Mouse (Mus musculus) G1E (cell line): ENCODE results near the gene Tnik. TPM values are rescaled to one million over a fixed set of nuclear protein-coding genes. Genes with fewer than 3 reads are reported as not detected.

ENCODE experiments used
- ATAC-seq: 2 replicates; pipeline ENCODE4 v1.8.0; 2016; ENCODE audit warnings: mild to moderate bottlenecking; ENCODE audit not compliant: insufficient number of reproducible peaks, poor library complexity, low FRiP score, severe bottlenecking; ENCODE audit errors: extremely low read depth
- DNase-seq: peaks from one replicate; pipeline ENCODE4 v3.0.0; 2012; ENCODE audit warnings: low spot score
- H3K27me3 ChIP-seq: 2 replicates; pipeline ENCODE4 v1.6.1; 2012; ENCODE audit warnings: mild to moderate bottlenecking, low read length, inconsistent platforms; ENCODE audit not compliant: insufficient read depth
- H3K36me3 ChIP-seq: replicated peaks from 2 replicates; pipeline ENCODE3; 2012; ENCODE audit warnings: mild to moderate bottlenecking, inconsistent platforms
- H3K4me1 ChIP-seq: 2 replicates; pipeline ENCODE4 v1.6.1; 2012; ENCODE audit warnings: low read depth, low read length, inconsistent platforms, mixed read lengths; ENCODE audit not compliant: insufficient read depth
- H3K4me3 ChIP-seq: 2 replicates; pipeline ENCODE4 v1.5.1; 2012; ENCODE audit warnings: low read depth, mild to moderate bottlenecking, inconsistent platforms, low read length, moderate library complexity, mixed read lengths
- H3K9me3 ChIP-seq: replicated peaks from 2 replicates; pipeline ENCODE4 v1.6.1; 2012; ENCODE audit warnings: inconsistent platforms
- CTCF ChIP-seq: IDR thresholded peaks from 2 replicates; pipeline ENCODE4 v1.5.1; 2012; ENCODE audit warnings: low read depth, low read length, inconsistent platforms, mixed read lengths
- GATA1 ChIP-seq: IDR thresholded peaks from 2 replicates; pipeline ENCODE4 v1.6.1; 2012; ENCODE audit warnings: borderline replicate concordance, low read length, inconsistent platforms, mixed read lengths
- GATA2 ChIP-seq: IDR thresholded peaks from 2 replicates; pipeline ENCODE4 v1.6.1; 2012; ENCODE audit warnings: low read depth, low read length, inconsistent platforms, borderline replicate concordance
- POLR2AphosphoS5 ChIP-seq: IDR thresholded peaks from 2 replicates; pipeline ENCODE4 v1.6.1; 2012; ENCODE audit warnings: low read depth, low read length, inconsistent platforms; ENCODE audit not compliant: insufficient replicate concordance
- TAL1 ChIP-seq: conservative IDR thresholded peaks from 2 replicates; pipeline ENCODE4 v1.6.1; 2012; ENCODE audit warnings: low read depth, low read length, inconsistent platforms, mixed read lengths
- polyA plus RNA-seq: library from polyadenylated mRNA; stranded (reverse); fragments of >175 nt; gene quantifications from 2 replicates; pipeline ENCODE4 v1.2.3, GENCODE M21; 2012
- total RNA-seq, 2 experiments: library from RNA; stranded (forward) in 1 of 2; stranded (reverse) in 1 of 2; fragments of 200-1000 nt in 1 of 2; fragments of >200 nt in 1 of 2; fragmentation: Nextera tagmentation in 1 of 2; gene quantifications; 2 replicates each; pipeline ENCODE4 v1.2.3; 2014 to 2017

Gene Tnik
- total and polyA plus RNA-seq, 3 experiments, result 0.69 to 4.6 (median 1.1) TPM

DNA sequence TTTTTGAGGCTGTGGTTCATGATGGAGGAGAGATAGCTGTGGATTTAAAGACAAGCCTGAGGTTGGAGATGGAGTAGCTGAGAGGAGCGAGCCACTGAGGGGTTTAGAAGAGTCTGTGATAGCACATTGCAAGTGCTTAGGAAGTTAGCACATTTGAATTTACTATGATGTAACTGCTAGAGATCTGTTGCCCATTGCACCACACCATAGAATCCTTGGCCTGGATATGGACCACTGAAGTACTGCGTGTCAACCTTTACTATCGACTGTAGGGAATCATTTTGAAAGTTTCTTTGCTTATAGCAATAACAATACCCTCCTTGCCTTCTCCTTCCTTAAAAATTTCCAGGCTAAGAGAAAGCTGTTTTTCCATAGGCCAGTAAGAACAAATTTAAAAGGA, 80.2 kb downstream of the Tnik start:
- no peaks in the 10 kb centered on the region for H3K27me3 ChIP-seq
- ATAC-seq, result no peak
- no peak for DNase-seq
- no peak for TF ChIP-seq GATA2
- no peak for TF ChIP-seq TAL1
- no peak for TF ChIP-seq GATA1
- no peak for TF ChIP-seq CTCF
- no peak for TF ChIP-seq POLR2AphosphoS5
- no peak overlapping the region for H3K4me3 ChIP-seq
- no peaks in the 10 kb centered on the region for H3K4me1 ChIP-seq
- no peaks in the 10 kb centered on the region for H3K9me3 ChIP-seq
- no peaks in the 10 kb centered on the region for H3K36me3 ChIP-seq

DNA sequence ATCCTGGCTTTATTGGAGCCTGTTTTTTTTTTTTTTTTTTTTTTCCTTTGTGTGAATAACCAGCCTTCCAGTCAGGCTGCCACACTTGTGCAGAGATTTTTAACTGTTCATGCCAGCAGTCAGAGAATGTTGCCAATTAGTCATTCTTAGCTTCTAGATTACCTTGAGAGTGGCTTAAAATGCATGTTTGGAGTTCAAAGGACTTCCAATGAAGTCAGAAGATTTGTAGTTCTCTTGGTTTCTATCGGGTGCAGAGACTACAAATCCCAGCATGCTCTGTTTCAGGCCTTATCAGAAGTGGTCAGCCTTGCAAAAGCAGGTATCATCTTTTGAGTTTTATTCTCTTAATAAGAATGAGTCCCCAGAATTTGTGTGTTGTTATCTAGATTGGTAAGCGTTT, 80.6 kb downstream of the Tnik start:
- TF ChIP-seq GATA1 (no peak), POLR2AphosphoS5 (no peak), CTCF (no peak), TAL1 (no peak), GATA2 (no peak)
- Histone ChIP-seq H3K27me3 (no peaks in the 10 kb centered on the region), H3K4me3 (no peak overlapping the region), H3K4me1 (no peaks in the 10 kb centered on the region), H3K9me3 (no peaks in the 10 kb centered on the region), H3K36me3 (no peaks in the 10 kb centered on the region)
- ATAC-seq (no peak), DNase-seq (no peak)

- no peaks in the 10 kb centered on the region for H3K4me1 ChIP-seq
- no peak for ATAC-seq
- no peaks in the 10 kb centered on the region for H3K9me3 ChIP-seq
- no peaks in the 10 kb centered on the region for H3K27me3 ChIP-seq
- TF ChIP-seq GATA1 (no peak), POLR2AphosphoS5 (no peak), CTCF (no peak), GATA2 (no peak), TAL1 (no peak)
- no peaks in the 10 kb centered on the region for H3K36me3 ChIP-seq
- DNase-seq, result no peak
- H3K4me3 ChIP-seq, result no peak overlapping the region
Observed at GRCm38 (mm10) chr3:28345446-28345845, 82.4 kb downstream of the Tnik start.

- Histone ChIP-seq H3K4me3 (no peak overlapping the region), H3K4me1 (no peaks in the 10 kb centered on the region), H3K27me3 (no peaks in the 10 kb centered on the region), H3K9me3 (no peaks in the 10 kb centered on the region), H3K36me3 (no peaks in the 10 kb centered on the region)
- no peak for TF ChIP-seq CTCF
- TF ChIP-seq TAL1, result no peak
- no peak for TF ChIP-seq POLR2AphosphoS5
- no peak for TF ChIP-seq GATA2
- TF ChIP-seq GATA1, result no peak
- ATAC-seq, result no peak
- DNase-seq, result no peak
Observed at GRCm38 (mm10) chr3:28345961-28346360, 82.9 kb downstream of the Tnik start.

GRCm38 (mm10) chr3:28346476-28346875, 83.5 kb downstream of the Tnik start:
- TF ChIP-seq GATA2, result no peak
- TF ChIP-seq TAL1, result no peak
- TF ChIP-seq GATA1, result no peak
- no peak for TF ChIP-seq CTCF
- no peak for TF ChIP-seq POLR2AphosphoS5
- DNase-seq (no peak), ATAC-seq (no peak)
- Histone ChIP-seq H3K4me3 (no peak overlapping the region), H3K27me3 (no peaks in the 10 kb centered on the region), H3K9me3 (no peaks in the 10 kb centered on the region), H3K4me1 (no peaks in the 10 kb centered on the region), H3K36me3 (no peaks in the 10 kb centered on the region)

DNA sequence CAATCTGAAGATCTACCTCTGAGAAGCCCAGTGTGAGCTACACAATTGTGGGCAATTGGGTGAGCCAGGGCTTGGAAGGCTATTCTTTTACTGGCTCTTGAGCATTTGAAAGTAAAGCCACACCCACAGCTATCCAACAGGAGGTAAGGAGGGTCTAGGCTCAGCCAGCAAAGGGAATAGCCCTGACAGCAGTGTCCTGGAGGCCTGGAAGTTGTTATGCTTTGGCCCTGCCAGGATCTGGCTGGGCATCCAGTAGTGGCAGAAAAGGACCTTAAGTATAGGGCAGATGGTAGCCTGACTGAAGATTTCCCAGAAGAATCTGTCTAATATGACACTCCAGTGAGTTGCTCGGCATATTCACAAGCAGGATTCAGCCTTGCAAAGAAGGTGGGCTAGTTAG, 85.7 kb downstream of the Tnik start:
- Histone ChIP-seq H3K9me3 (no peaks in the 10 kb centered on the region), H3K27me3 (no peaks in the 10 kb centered on the region), H3K4me3 (no peak overlapping the region), H3K4me1 (no peaks in the 10 kb centered on the region), H3K36me3 (no peaks in the 10 kb centered on the region)
- DNase-seq, result no peak
- no peak for TF ChIP-seq GATA1
- no peak for TF ChIP-seq CTCF
- no peak for TF ChIP-seq POLR2AphosphoS5
- TF ChIP-seq GATA2, result no peak
- no peak for TF ChIP-seq TAL1
- ATAC-seq, result no peak
